Mouse (Mus musculus): ENCODE results near the gene Rnf217.

Rnf217 gene

GRCm38 (mm10) chr10:31538243-31538642 lies 70.7 kb downstream of the Rnf217 start:
- no peak for DNase-seq (ENCODE audit: low read depth, low spot score)
- Histone ChIP-seq H3K27me3 (ENCODE audit: control insufficient read depth, insufficient read depth, low read length, poor library complexity, severe bottlenecking) (no peaks in the 10 kb centered on the region), H3K36me3 (ENCODE audit: control insufficient read depth, insufficient read depth, low read length, poor library complexity, severe bottlenecking) (no peaks in the 10 kb centered on the region)

DNA sequence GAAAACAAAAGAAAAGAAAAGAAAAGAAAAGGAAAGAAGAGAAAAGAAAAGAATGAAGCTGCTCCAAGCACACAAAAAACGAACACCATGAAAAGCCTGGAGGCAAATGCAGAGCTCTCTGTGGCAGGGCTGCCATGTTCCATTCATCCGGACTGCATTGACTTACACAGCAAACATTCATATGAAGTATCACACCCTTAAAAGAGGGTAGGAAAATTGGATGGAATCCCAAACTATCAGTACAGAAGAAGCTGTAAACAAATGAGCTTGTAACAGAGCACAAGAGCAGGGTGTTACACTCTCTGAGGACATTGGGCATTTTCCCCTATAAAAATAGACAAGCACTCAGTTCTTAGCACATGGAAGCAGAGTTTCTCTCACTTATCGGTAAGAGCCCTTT lies 71.8 kb downstream of the Rnf217 start:
- Histone ChIP-seq H3K36me3 (ENCODE audit: control insufficient read depth, insufficient read depth, low read length, poor library complexity, severe bottlenecking) (no peaks in the 10 kb centered on the region), H3K27me3 (ENCODE audit: control insufficient read depth, insufficient read depth, low read length, poor library complexity, severe bottlenecking) (no peaks in the 10 kb centered on the region)
- no peak for DNase-seq (ENCODE audit: low read depth, low spot score)

- Histone ChIP-seq H3K36me3 (ENCODE audit: control insufficient read depth, insufficient read depth, low read length, poor library complexity, severe bottlenecking) (no peaks in the 10 kb centered on the region), H3K27me3 (ENCODE audit: control insufficient read depth, insufficient read depth, low read length, poor library complexity, severe bottlenecking) (no peaks in the 10 kb centered on the region)
- no peak for DNase-seq (ENCODE audit: low read depth, low spot score)
These were observed 73.9 kb downstream of the Rnf217 start for GRCm38 (mm10) chr10:31535046-31535445.

- H3K36me3 ChIP-seq (ENCODE audit: control insufficient read depth, insufficient read depth, low read length, poor library complexity, severe bottlenecking) = no peaks in the 10 kb centered on the region
- no peak for DNase-seq (ENCODE audit: low read depth, low spot score)
- H3K27me3 ChIP-seq (ENCODE audit: control insufficient read depth, insufficient read depth, low read length, poor library complexity, severe bottlenecking) = no peaks in the 10 kb centered on the region
These were observed 75.6 kb downstream of the Rnf217 start for GRCm38 (mm10) chr10:31533270-31533826.

DNA sequence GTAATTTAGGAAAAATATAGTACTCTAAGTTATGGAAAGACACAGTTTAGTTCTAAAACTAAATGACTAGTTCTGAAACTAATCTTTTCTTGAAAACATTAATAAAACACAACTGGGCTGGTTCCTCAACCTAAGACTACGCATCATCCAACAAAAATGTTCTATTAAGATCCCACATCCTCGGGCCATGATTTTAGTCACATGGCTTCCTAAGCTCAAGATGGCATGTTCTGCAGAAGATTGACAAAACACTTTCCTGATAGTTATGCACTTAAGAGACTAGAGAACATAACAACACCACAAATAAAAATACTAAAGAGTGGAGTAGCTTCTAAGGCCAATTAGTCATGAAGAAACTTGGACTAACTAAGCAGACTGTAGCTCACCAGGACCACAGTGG lies 76.2 kb downstream of the Rnf217 start:
- DNase-seq (ENCODE audit: low read depth, low spot score) = no peak
- H3K27me3 ChIP-seq (ENCODE audit: control insufficient read depth, insufficient read depth, low read length, poor library complexity, severe bottlenecking) = no peaks in the 10 kb centered on the region
- H3K36me3 ChIP-seq (ENCODE audit: control insufficient read depth, insufficient read depth, low read length, poor library complexity, severe bottlenecking) = no peaks in the 10 kb centered on the region

GRCm38 (mm10) chr10:31528297-31528984 lies 80.5 kb downstream of the Rnf217 start:
- H3K27me3 ChIP-seq (ENCODE audit: control insufficient read depth, insufficient read depth, low read length, poor library complexity, severe bottlenecking) = no peaks in the 10 kb centered on the region
- no peak for DNase-seq (ENCODE audit: low read depth, low spot score)

DNA sequence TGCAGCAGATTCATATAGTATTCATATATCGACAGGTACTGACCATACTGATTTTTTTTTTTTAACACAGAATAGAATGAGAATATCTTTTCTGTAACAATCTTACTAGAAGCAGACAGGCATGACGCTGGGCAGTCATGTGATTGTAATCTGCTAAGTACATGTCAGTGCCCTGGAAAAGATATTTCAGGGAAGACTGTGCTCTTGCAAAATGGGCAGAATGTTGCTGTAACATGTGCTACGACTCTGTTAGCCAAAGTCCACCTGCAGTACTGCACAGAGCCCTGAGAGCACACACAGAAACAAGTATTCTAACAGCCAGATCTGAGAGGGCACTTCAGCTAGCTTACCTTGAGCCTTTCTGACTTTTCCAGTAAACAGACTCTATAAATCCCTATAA lies 83.3 kb downstream of the Rnf217 start:
- DNase-seq (ENCODE audit: low read depth, low spot score) = no peak
- H3K36me3 ChIP-seq (ENCODE audit: control insufficient read depth, insufficient read depth, low read length, poor library complexity, severe bottlenecking) = no peaks in the 10 kb centered on the region
- no peaks in the 10 kb centered on the region for H3K27me3 ChIP-seq (ENCODE audit: control insufficient read depth, insufficient read depth, low read length, poor library complexity, severe bottlenecking)

More at GRCm38 (mm10) chr10:31528297-31528984, 80.5 kb downstream of the Rnf217 start:
- H3K36me3 ChIP-seq (ENCODE audit: control insufficient read depth, insufficient read depth, low read length, poor library complexity, severe bottlenecking) = no peaks in the 10 kb centered on the region

DNA sequence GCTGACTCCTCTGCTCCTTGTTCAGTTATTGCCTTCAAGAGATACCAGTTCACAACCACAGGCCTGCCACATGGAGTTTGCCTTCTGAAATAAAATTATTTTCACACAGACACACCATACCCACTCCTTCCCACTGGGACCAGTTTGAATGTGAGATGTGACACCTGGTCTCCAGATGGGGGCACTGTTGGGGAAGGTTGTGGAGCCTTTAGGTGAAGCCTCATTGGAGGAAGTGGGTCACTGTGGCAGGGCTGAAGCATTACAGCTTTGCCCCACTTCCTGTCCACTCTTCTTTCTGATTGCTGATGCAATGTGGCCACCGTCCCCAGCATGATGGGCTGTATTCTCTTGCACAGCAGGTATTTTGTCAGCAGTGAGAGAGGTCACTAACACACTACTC lies 89.6 kb downstream of the Rnf217 start:
- Histone ChIP-seq H3K36me3 (ENCODE audit: control insufficient read depth, insufficient read depth, low read length, poor library complexity, severe bottlenecking) (no peaks in the 10 kb centered on the region), H3K27me3 (ENCODE audit: control insufficient read depth, insufficient read depth, low read length, poor library complexity, severe bottlenecking) (no peaks in the 10 kb centered on the region; the same call in 1 of the 2 replicates)
- no peak for DNase-seq (ENCODE audit: low read depth, low spot score)

- Histone ChIP-seq H3K27me3 (ENCODE audit: control insufficient read depth, insufficient read depth, low read length, poor library complexity, severe bottlenecking) (no peaks in the 10 kb centered on the region; the same call in 1 of the 2 replicates), H3K36me3 (ENCODE audit: control insufficient read depth, insufficient read depth, low read length, poor library complexity, severe bottlenecking) (no peaks in the 10 kb centered on the region)
- DNase-seq (ENCODE audit: low read depth, low spot score) = no peak
These were observed 90.8 kb downstream of the Rnf217 start for GRCm38 (mm10) chr10:31518210-31518609.

- no peak for DNase-seq (ENCODE audit: low read depth, low spot score)
- H3K27me3 ChIP-seq (ENCODE audit: control insufficient read depth, insufficient read depth, low read length, poor library complexity, severe bottlenecking) = no peaks in the 10 kb centered on the region; the same call in 1 of the 2 replicates
- no peaks in the 10 kb centered on the region for H3K36me3 ChIP-seq (ENCODE audit: control insufficient read depth, insufficient read depth, low read length, poor library complexity, severe bottlenecking)
These were observed 91.8 kb downstream of the Rnf217 start for GRCm38 (mm10) chr10:31517192-31517591.

GRCm38 (mm10) chr10:31515897-31516296 lies 93.1 kb downstream of the Rnf217 start:
- H3K36me3 ChIP-seq (ENCODE audit: control insufficient read depth, insufficient read depth, low read length, poor library complexity, severe bottlenecking) = no peaks in the 10 kb centered on the region
- no peak for DNase-seq (ENCODE audit: low read depth, low spot score)
- no peaks in the 10 kb centered on the region; the same call in 1 of the 2 replicates for H3K27me3 ChIP-seq (ENCODE audit: control insufficient read depth, insufficient read depth, low read length, poor library complexity, severe bottlenecking)

DNA sequence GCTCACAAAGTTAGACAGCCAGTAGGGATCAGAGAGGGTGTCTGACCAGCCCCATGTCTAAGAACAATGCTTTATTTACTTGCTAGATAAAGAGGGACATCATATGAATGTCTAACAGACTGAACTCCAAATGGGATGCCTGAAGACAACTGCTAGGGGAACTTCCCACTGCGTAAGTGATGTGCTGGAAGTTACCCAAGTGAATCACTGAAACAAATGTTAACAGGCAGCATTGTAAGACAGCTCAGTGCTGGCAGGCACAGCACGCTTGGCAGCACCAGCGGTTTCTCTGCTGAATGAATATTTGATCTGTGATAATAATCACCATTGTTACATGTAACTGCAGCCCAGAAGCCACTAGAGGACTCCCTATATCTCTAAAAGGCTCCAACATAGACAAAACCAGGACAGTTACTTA lies 104.8 kb downstream of the Rnf217 start:
- Histone ChIP-seq H3K36me3 (ENCODE audit: control insufficient read depth, insufficient read depth, low read length, poor library complexity, severe bottlenecking) (no peaks in the 10 kb centered on the region), H3K27me3 (ENCODE audit: control insufficient read depth, insufficient read depth, low read length, poor library complexity, severe bottlenecking) (no peaks in the 10 kb centered on the region)
- DNase-seq (ENCODE audit: low read depth, low spot score) = no peak

DNA sequence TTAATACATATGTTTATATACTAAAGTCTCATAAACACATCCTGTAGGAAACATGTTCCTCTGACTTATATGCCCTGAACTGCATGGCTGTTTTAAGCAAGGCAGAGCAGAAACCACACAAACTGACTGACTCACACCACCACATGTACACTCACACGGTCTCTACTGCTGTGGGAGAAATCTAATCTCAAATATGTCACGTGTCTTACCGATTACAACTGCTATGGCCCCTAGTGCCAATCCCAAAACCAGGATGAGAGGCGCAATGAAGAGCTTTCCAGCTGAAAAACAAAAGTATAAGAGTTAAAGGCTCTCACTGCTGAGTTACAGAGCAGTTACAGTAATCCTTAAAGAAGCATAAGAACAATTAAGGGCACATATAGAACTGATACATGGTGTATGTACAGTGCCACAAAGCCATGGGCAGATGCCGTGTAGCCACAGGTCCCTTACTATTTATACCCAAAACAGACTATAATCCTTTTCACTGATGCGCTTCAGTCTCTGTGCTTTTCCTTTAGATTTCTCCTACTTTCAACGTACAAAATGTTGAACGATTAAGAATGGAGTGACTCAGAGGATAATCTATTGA lies 105.3 kb downstream of the Rnf217 start:
- no peak for DNase-seq (ENCODE audit: low read depth, low spot score)
- no peaks in the 10 kb centered on the region for H3K36me3 ChIP-seq (ENCODE audit: control insufficient read depth, insufficient read depth, low read length, poor library complexity, severe bottlenecking)
- no peaks in the 10 kb centered on the region for H3K27me3 ChIP-seq (ENCODE audit: control insufficient read depth, insufficient read depth, low read length, poor library complexity, severe bottlenecking)

DNA sequence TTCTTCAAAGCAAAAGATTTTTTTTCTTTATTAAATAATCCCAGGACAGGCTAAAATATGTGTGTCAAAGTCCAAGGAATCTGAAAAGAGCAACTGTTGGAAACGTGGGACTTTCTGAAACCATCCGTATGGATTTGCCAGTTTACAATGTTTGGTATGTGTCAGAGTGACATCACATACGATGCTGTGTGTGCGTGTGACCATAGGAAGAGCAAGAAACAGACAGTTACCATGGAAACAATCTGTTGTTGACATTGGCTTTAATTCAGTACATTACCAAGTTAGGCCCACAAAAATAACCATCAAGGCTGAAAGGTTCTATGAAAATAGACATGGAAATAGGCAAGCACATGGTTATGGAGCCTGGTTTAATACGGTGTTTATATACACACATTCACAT lies 107.3 kb downstream of the Rnf217 start:
- DNase-seq (ENCODE audit: low read depth, low spot score) = no peak

GRCm38 (mm10) chr10:31496931-31497330 lies 112.1 kb downstream of the Rnf217 start:
- no peaks in the 10 kb centered on the region for H3K27me3 ChIP-seq (ENCODE audit: control insufficient read depth, insufficient read depth, low read length, poor library complexity, severe bottlenecking)
- DNase-seq (ENCODE audit: low read depth, low spot score) = no peak
- H3K36me3 ChIP-seq (ENCODE audit: control insufficient read depth, insufficient read depth, low read length, poor library complexity, severe bottlenecking) = no peaks in the 10 kb centered on the region

More for the DNA sequence above, 107.3 kb downstream of the Rnf217 start:
- Histone ChIP-seq H3K27me3 (ENCODE audit: control insufficient read depth, insufficient read depth, low read length, poor library complexity, severe bottlenecking) (no peaks in the 10 kb centered on the region), H3K36me3 (ENCODE audit: control insufficient read depth, insufficient read depth, low read length, poor library complexity, severe bottlenecking) (no peaks in the 10 kb centered on the region)
